Mouse (Mus musculus): ENCODE data around the gene Abhd6. TPM values are rescaled to one million over a fixed set of nuclear protein-coding genes. Genes with fewer than 3 reads are reported as not detected.

Gene Abhd6
- polyA plus RNA-seq (2012; rRNA removed) (11.2 and 11.6 TPM in 2 replicates), polyA plus RNA-seq (2014; fragmentation: Nextera tagmentation; extraction: Ambion mirVana) (19.6 and 21.8 TPM in 2 replicates)

DNA sequence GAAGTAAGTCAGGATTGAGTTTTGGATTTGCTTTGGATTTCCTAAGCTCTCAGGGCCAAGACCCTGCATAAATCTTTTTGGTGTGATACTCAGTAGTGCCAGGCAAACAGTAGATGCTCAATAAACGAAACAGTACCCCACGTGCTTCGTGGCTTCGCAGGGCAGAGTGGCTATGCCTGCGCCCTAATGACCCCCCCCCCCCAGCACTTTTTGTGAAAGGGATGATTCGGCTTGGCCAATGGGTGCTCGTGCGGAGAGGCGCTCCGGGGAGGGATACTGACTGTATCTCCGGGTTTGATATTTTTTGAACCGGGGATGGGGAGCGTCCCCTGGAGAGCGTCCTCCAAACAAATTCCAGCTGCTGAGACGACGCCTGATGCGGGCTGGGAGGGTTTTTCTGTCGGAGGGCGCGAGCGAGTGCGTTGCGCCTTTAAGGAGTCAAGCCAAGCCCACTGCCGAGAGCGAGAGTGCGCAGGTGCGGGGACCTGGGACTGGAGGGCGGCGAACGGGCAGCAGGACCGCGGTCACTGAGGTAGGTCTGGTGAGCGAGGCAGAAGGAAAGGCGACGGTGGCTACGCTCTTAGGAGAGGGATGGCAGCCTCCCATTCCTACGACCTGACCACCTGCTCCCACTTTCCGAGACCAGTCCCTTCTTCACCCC is at the start of gene Abhd6:
Gene Abhd6 (plus strand): TSS at position 471 of the 661 bp plus-strand sequence.
- Histone ChIP-seq H3K4me3 (replicated peaks; ENCODE audit: low read length) (peak within 1 kb of the TSS; percentile 62), H3K4me1 (ENCODE audit: control insufficient read depth, insufficient read depth, low read length) (peaks cover 15% of the 10 kb centered on the region), H3K27me3 (ENCODE audit: control insufficient read depth, insufficient read depth, low read length) (peaks cover 39% of the 10 kb centered on the region), H3K27ac (replicated peaks; ENCODE audit: low read depth, low read length) (peak within 1 kb of the TSS; percentile 53), H3K4me2 (replicated peaks; ENCODE audit: low read depth, low read length, severe bottlenecking) (peak within 1 kb of the TSS; percentile 72), H3K9ac (ENCODE audit: low read depth, low read length, severe bottlenecking) (peak within 1 kb of the TSS; percentile 53), H3K9me3 (ENCODE audit: control insufficient read depth, low read length) (no peaks in the 10 kb centered on the region), H3K36me3 (ENCODE audit: control insufficient read depth, insufficient read depth, low read length) (no peaks in the 10 kb centered on the region)
- ATAC-seq (ENCODE audit: low FRiP score, low read depth) (peak; percentile 76), DNase-seq (ENCODE audit: low spot score) (peak; percentile 79)
- under 1% methylated on average over 37 of the region's 38 CpGs for WGBS
- 0 out of 2 replicates have a peak, but pooled peaks have one; percentile 31 for TF ChIP-seq POLR2A (IDR thresholded peaks at IDR 0.05; ENCODE audit: borderline replicate concordance, extremely low read depth, insufficient read depth, insufficient read length)

- Histone ChIP-seq H3K4me2 (replicated peaks; ENCODE audit: low read depth, low read length, severe bottlenecking) (no peak overlapping the region), H3K27me3 (ENCODE audit: control insufficient read depth, insufficient read depth, low read length) (no peaks in the 10 kb centered on the region), H3K9ac (ENCODE audit: low read depth, low read length, severe bottlenecking) (no peak overlapping the region), H3K36me3 (ENCODE audit: control insufficient read depth, insufficient read depth, low read length) (peaks cover 31% of the 10 kb centered on the region), H3K4me1 (ENCODE audit: control insufficient read depth, insufficient read depth, low read length) (peaks cover 13% of the 10 kb centered on the region), H3K9me3 (ENCODE audit: control insufficient read depth, low read length) (no peaks in the 10 kb centered on the region), H3K27ac (replicated peaks; ENCODE audit: low read depth, low read length) (no peak overlapping the region; the same call in 1 of the 2 replicates), H3K4me3 (replicated peaks; ENCODE audit: low read length) (no peak overlapping the region)
- DNase-seq (ENCODE audit: low spot score): no peak
- 43% methylated on average over 6 of the region's 6 CpGs for WGBS
- TF ChIP-seq POLR2A (IDR thresholded peaks at IDR 0.05; ENCODE audit: borderline replicate concordance, extremely low read depth, insufficient read depth, insufficient read length): no peak
- 0 out of 2 replicates have a peak, but pooled peaks have one; percentile 38 for ATAC-seq (ENCODE audit: low FRiP score, low read depth)
Measured at GRCm38 (mm10) chr14:7954071-7954471, 48.6 kb upstream of the Abhd6 start.

DNA sequence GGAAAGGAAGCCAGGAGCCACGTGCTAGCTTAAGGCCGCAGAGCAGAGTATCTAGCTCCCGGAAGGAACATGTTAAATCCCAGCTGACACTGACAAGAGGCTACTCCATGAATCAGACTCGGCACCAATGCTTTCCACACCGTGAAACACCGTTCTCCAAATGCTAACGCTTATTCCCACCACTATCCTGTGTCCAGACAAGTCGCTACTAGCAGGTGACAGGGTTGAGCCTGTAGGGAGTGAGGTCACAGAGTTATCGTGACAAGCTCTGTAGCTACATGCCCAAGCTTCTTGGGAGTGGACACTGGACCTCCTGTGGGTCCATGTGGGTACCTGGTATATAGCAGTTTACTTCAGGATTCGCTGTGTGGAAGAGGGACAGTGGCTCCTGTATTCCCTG is 46.3 kb upstream of the Abhd6 start:
- ATAC-seq (ENCODE audit: low FRiP score, low read depth): no peak

DNA sequence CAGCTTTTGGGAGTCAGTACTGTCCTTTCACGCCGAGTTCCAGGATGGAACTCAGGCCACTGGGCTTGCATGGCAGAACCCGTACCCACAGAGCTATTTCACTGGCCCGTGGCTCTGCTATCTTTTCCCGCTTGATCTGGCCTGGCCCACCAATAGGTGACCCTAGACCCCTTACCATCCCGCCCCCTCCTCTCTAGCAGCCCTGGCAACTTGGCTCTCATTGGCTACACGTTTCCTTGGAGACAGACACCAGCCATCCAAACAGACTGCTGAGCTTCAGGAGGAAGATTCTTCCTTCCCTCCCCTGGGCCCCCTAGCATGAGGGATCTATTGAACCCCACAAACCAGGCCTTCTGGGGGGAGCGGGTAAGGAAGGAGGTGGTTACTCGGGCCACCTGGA is 45.7 kb upstream of the Abhd6 start, which contains the start of gene Gm45521:
Gene Gm45521 (plus strand): TSS at position 240 of the 400 bp plus-strand sequence.
- no peaks in the 10 kb centered on the region for H3K27me3 ChIP-seq (ENCODE audit: control insufficient read depth, insufficient read depth, low read length)
- WGBS: 57% methylated on average over 9 of the region's 9 CpGs
- no peak for TF ChIP-seq POLR2A (IDR thresholded peaks at IDR 0.05; ENCODE audit: borderline replicate concordance, extremely low read depth, insufficient read depth, insufficient read length)
- H3K4me3 ChIP-seq (replicated peaks; ENCODE audit: low read length): no peak within 1 kb of the TSS
- H3K36me3 ChIP-seq (ENCODE audit: control insufficient read depth, insufficient read depth, low read length): 0 out of 2 replicates have a peak, but pooled peaks cover 3% of the 10 kb centered on the region
- DNase-seq (ENCODE audit: low spot score) (no peak), ATAC-seq (ENCODE audit: low FRiP score, low read depth) (no peak)
- no peak within 1 kb of the TSS for H3K9ac ChIP-seq (ENCODE audit: low read depth, low read length, severe bottlenecking)
- no peaks in the 10 kb centered on the region for H3K9me3 ChIP-seq (ENCODE audit: control insufficient read depth, low read length)
- H3K4me1 ChIP-seq (ENCODE audit: control insufficient read depth, insufficient read depth, low read length): peaks cover 13% of the 10 kb centered on the region
- no peak within 1 kb of the TSS for H3K4me2 ChIP-seq (replicated peaks; ENCODE audit: low read depth, low read length, severe bottlenecking)
- H3K27ac ChIP-seq (replicated peaks; ENCODE audit: low read depth, low read length): no peak within 1 kb of the TSS

More for the DNA sequence above, 46.3 kb upstream of the Abhd6 start:
- no peak for DNase-seq (ENCODE audit: low spot score)
- H3K27ac ChIP-seq (replicated peaks; ENCODE audit: low read depth, low read length): no peak overlapping the region
- H3K9ac ChIP-seq (ENCODE audit: low read depth, low read length, severe bottlenecking): no peak overlapping the region
- H3K9me3 ChIP-seq (ENCODE audit: control insufficient read depth, low read length): no peaks in the 10 kb centered on the region
- H3K4me3 ChIP-seq (replicated peaks; ENCODE audit: low read length): no peak overlapping the region
- no peak for TF ChIP-seq POLR2A (IDR thresholded peaks at IDR 0.05; ENCODE audit: borderline replicate concordance, extremely low read depth, insufficient read depth, insufficient read length)
- peaks cover 13% of the 10 kb centered on the region for H3K4me1 ChIP-seq (ENCODE audit: control insufficient read depth, insufficient read depth, low read length)
- H3K36me3 ChIP-seq (ENCODE audit: control insufficient read depth, insufficient read depth, low read length): peaks cover 8% of the 10 kb centered on the region
- H3K27me3 ChIP-seq (ENCODE audit: control insufficient read depth, insufficient read depth, low read length): no peaks in the 10 kb centered on the region
- 73% methylated on average over 10 of the region's 10 CpGs for WGBS
- no peak overlapping the region for H3K4me2 ChIP-seq (replicated peaks; ENCODE audit: low read depth, low read length, severe bottlenecking)

GRCm38 (mm10) chr14:7960616-7961015 is 42.1 kb upstream of the Abhd6 start:
- no peak overlapping the region for H3K9ac ChIP-seq (ENCODE audit: low read depth, low read length, severe bottlenecking)
- WGBS: 66% methylated on average over 11 of the region's 11 CpGs
- no peaks in the 10 kb centered on the region for H3K4me1 ChIP-seq (ENCODE audit: control insufficient read depth, insufficient read depth, low read length)
- DNase-seq (ENCODE audit: low spot score) (no peak), ATAC-seq (ENCODE audit: low FRiP score, low read depth) (no peak)
- no peak for TF ChIP-seq POLR2A (IDR thresholded peaks at IDR 0.05; ENCODE audit: borderline replicate concordance, extremely low read depth, insufficient read depth, insufficient read length)
- H3K27ac ChIP-seq (replicated peaks; ENCODE audit: low read depth, low read length): no peak overlapping the region
- H3K4me2 ChIP-seq (replicated peaks; ENCODE audit: low read depth, low read length, severe bottlenecking): no peak overlapping the region
- no peaks in the 10 kb centered on the region for H3K27me3 ChIP-seq (ENCODE audit: control insufficient read depth, insufficient read depth, low read length)
- H3K9me3 ChIP-seq (ENCODE audit: control insufficient read depth, low read length): no peaks in the 10 kb centered on the region
- H3K36me3 ChIP-seq (ENCODE audit: control insufficient read depth, insufficient read depth, low read length): no peaks in the 10 kb centered on the region
- no peak overlapping the region for H3K4me3 ChIP-seq (replicated peaks; ENCODE audit: low read length)

All from limb, embryonic 14.5 days (tissue).